Mouse (Mus musculus) CD4-positive naive resting alpha-beta T cell, adult 57 days (primary cell): ENCODE results near the gene 1700069L16Rik. TPM values are rescaled to one million over a fixed set of nuclear protein-coding genes. Genes with fewer than 3 reads are reported as not detected.

Source experiments
- total RNA-seq: library from RNA; stranded (reverse); gene quantifications from one replicate; pipeline ENCODE4 v1.2.4, GENCODE M21; 2023

1700069L16Rik gene
- not detected for total RNA-seq

GRCm38 (mm10) chr5:113724446-113724845 is at the start of gene 1700069L16Rik:
Gene 1700069L16Rik, minus strand, starts transcription at chr5:113724772.

GRCm38 (mm10) chr5:113772450-113772895 is 47.9 kb upstream of the 1700069L16Rik start, which contains the start of the genes Sart3 and Iscu:
Gene Sart3, minus strand, starts transcription at chr5:113772510.
Gene Iscu, plus strand, starts transcription at chr5:113772748.

GRCm38 (mm10) chr5:113735345-113736112 is 11.0 kb upstream of the 1700069L16Rik start, which contains the start of gene Ficd:
Gene Ficd, plus strand, starts transcription at chr5:113735803.

GRCm38 (mm10) chr5:113650035-113650865 is 74.3 kb downstream of the 1700069L16Rik start, which contains the start of gene Cmklr1:
Gene Cmklr1, minus strand, starts transcription at chr5:113650426.

Other genes with a start within 250 kb of the 1700069L16Rik start
- 7.0 TPM for gene Wscd2, start 234.4 kb downstream of the 1700069L16Rik start, total RNA-seq
- 1.1 TPM for gene Cmklr1, start 74.3 kb downstream of the 1700069L16Rik start, total RNA-seq
- gene Ficd, start 11.0 kb upstream of the 1700069L16Rik start, total RNA-seq: 5.4 TPM
- 54.8 TPM for gene Sart3, start 47.7 kb upstream of the 1700069L16Rik start, total RNA-seq
- gene Iscu, start 48.0 kb upstream of the 1700069L16Rik start, total RNA-seq: 44.3 TPM
- not detected for gene Tmem119, start 75.7 kb upstream of the 1700069L16Rik start, total RNA-seq
- 398 TPM for gene Selplg, start 107.9 kb upstream of the 1700069L16Rik start, total RNA-seq
- 59.1 TPM for gene Coro1c, start 184.0 kb upstream of the 1700069L16Rik start, total RNA-seq